In the genomic region with DNA sequence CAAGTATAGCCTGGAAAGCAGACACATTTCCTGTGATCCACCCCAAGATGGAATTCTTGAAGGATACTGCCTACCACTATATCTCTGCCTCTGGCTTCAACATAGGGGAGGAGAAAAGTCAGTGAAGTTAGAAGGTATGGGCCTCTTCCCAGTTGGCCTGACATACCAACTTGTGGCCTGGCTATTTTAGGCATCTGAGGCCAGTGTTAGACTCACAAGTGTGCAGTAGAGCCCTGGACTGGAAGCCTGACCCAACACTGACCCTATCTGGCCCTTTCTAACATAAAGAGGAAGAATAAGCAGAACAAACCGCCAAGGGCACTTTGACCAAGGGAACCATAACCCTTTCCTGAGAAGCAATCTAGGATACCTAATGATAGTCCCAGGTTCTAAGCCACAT, we compare ENCODE assay signal across 22 mouse cellular contexts. TPM values are rescaled to one million over a fixed set of nuclear protein-coding genes. Genes with fewer than 3 reads are reported as not detected.
"Had no signal": no experiment of that assay in that cellular context is flagged by ENCODE, and none has a peak within 500 bp of the region (broad histone marks: within the 10 kb centered on the region; RNA-seq: fewer than 3 reads in every experiment).

No protein-coding gene starts in this region.

- H3K4me2 ChIP-seq: liver, embryonic 13.5 days; midbrain, embryonic 12.5 days; midbrain, embryonic 15.5 days; neural tube, embryonic 13.5 days had no signal

- H3K4me1 ChIP-seq: liver, embryonic 13.5 days; midbrain, embryonic 12.5 days had no signal

- H3K4me3 ChIP-seq: liver, embryonic 13.5 days; midbrain, embryonic 12.5 days; midbrain, embryonic 15.5 days; myocyte; neural tube, embryonic 13.5 days had no signal

- DNase-seq: kidney, postnatal 14 days; kidney, postnatal 4 days; liver, embryonic 13.5 days; lung, adult 2 months; lung, postnatal 14 days; lung, postnatal 4 days; retina, postnatal 1 day; right cerebral cortex, postnatal 25 days; thymus, adult 18-20 months; thymus, postnatal 36 days had no signal

- H3K36me3 ChIP-seq: liver, embryonic 13.5 days; midbrain, embryonic 12.5 days; midbrain, embryonic 15.5 days; neural tube, embryonic 13.5 days had no signal

- H3K27me3 ChIP-seq: liver, embryonic 13.5 days; midbrain, embryonic 12.5 days; midbrain, embryonic 15.5 days; neural tube, embryonic 13.5 days had no signal

- ATAC-seq: midbrain, embryonic 15.5 days had no signal

- H3K27ac ChIP-seq: liver, embryonic 13.5 days; midbrain, embryonic 12.5 days; midbrain, embryonic 15.5 days; neural tube, embryonic 13.5 days had no signal

- H3K9ac ChIP-seq: liver, embryonic 13.5 days; midbrain, embryonic 12.5 days; midbrain, embryonic 15.5 days; neural tube, embryonic 13.5 days had no signal

- H3K9me3 ChIP-seq: liver, embryonic 13.5 days; midbrain, embryonic 12.5 days; midbrain, embryonic 15.5 days; neural tube, embryonic 13.5 days had no signal

RNA-seq across cellular contexts. Expression of gene Capn13, which starts 7.3 kb away (rescaled TPM):
- total RNA-seq: layer of hippocampus, adult 18-20 months; layer of hippocampus, postnatal 14 days; left cerebral cortex, postnatal 25 days had no signal
- polyA plus RNA-seq: limb, embryonic 11.5 days; limb, embryonic 14.5 days; liver, embryonic 13.5 days; liver, embryonic 16.5 days; lung, embryonic 16.5 days; midbrain, embryonic 15.5 days; myocyte; spleen, adult 2 months had no signal
